Mouse (Mus musculus): ENCODE measurements around the gene Ulk4.

Gene Ulk4

DNA sequence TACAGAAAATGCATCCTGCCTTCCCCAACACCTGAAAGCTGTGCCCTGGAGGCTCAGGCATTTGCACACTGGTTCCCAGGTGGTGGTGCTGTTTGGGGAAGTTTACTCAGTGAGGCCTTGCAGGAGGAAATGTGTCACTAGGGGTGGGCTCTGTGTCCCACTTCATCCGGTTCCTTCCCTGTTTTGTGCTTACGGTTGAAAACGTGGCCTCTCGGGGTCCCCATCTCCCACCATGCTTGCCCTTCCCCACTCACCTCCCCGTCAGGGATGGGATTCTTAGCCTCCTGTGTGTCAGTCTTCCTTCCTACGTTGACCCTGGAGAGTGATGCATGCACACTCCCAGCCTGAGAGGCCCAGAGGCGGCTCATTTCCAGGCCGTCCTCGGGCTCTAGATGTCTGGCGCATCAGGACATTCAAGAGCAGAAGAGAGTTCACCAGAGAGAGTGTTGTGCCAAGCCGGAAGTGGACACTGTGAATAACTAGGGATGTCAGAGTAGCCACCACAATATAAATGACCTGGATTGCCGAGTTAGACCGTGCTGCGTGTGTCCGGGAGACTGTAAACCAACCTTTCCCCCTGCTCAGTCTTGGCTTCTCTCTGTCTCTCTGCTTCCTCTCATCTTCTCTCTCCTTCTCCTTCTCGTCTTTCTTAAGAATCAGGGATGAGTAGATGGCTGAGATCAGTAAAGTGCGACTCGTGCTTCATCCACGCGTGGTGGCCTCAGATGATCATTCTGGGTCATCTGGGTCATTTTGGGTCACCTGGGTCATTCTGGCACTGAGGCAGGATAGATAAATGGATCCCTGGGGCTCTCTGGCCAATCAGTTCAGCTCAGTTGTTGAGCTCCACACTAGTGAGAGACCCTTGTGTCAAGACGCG lies 24.3 kb upstream of the Ulk4 start:
- CTCF ChIA-PET, result interaction anchor here (0.7 to 1.5 kb wide), 4 partner anchors 11 to 53 kb away, joined by 3 to 9 read pairs (median 4); no protein-coding TSS in a partner anchor

DNA sequence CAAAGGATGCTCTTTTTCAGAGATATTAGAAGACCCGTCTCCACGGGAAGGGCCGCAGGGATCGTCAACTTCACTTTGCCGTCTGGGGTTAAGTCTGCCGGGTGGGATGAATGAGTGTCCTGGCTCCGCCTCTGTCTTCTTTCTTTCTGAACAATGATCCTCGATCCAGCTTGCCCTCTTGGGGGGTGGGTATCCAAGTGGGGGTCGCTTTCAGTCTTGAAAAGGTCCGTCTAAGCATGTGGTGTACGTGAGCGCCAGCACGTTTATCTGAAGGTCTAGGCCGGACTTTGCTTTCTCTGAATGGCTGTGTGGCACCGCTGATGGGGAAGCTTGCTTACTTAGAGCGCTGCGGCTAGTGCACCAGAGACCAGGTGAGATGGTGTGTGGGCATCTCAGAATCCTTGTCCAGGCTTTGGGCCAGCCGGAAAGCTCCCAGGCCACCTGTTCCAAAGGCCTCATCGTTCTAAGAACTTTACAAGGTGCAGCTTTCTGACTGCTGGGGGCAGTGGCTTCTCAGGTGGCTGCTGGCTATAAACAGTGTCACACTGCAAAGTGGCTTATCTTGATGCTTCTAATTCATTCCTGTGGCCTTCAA lies 23.1 kb upstream of the Ulk4 start:
- CTCF ChIA-PET, result interaction anchor here (0.6 to 1.5 kb wide), 4 partner anchors 32 to 413 kb away, joined by 3 to 10 read pairs (median 4); no protein-coding TSS in a partner anchor

DNA sequence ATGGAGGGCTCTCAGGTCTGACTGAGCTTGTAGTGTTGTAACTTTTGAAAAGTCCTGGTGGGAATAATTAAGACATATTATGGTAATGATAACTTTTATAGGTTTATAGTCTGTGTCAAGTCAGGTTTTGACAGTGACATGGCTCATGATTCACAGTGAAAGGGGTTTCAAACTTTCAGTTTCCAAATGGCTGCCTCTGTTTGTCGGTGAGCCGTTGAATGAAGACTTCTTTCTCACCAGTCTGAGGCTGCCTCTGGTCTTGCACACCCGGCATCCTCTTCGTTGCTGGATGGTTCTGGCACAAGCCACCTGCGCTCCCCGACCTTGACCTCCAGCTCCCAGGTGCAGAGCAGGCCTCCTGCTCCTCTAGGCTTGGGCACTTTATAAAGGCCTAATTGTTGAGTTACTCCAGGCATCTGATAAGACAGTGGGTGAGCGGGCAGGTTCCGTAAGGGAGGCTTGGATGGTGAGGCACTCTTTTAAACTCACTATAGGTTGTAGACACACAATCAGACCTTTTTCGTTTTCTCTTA lies 22.3 kb upstream of the Ulk4 start:
- CTCF ChIA-PET, result interaction anchor here (1.5 kb wide), 1 partner anchor 55 kb away, joined by 5 read pairs; no protein-coding TSS in a partner anchor

DNA sequence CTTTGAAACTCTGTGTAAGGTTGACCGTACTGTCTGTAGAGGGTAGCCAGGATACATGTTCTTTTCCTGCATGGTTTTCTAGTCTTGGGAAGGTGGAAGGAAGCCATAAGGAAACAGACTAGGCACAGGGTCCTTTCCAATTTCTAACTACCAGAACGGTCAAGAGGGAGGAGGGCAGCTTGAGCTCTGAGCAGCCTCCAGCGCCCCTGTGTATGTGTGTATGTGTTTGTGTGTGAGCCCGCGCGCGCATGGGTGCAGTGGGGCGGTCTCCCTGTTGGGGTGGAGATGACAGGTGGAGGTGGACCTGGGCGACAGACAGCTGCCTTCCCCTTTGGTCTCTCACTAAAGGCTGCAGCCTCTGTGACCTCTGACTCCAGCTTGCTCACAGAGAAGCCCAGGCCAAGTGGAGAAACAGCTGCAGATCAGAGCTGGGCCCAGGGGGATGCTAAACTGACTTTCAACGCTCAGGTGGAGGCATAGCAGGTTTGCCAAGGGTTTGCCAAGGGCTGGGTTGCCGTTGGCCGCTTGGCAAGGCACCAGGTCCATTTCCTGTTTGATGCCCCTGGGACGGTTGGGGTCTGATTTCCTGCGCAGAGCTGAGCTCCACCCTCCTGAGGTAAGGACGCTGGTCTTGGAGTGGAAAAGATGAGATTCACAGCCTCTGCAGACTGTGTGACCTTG lies 21.6 kb upstream of the Ulk4 start:
- CTCF ChIA-PET, result interaction anchor here (0.6 kb wide), 1 partner anchor 1315 kb away, joined by 5 read pairs; no protein-coding TSS in a partner anchor

DNA sequence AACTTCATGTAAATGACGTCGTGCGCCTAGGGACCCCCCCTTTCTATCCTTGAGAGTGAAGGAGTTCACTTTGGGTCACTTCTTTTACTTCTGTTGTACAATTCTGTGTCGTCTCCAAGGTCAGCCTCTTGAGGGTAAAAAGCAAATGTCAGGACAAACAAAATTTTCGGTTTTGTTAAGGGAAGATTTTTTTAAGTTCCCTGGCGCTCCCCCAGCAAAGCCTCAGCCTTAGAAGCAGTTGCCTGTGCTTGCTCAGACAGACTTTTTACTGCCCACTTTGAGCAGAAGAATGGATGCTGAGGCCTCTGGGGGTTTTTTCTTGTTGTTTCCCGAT lies 21.0 kb upstream of the Ulk4 start:
- CTCF ChIA-PET, result interaction anchor here (0.7 kb wide), 1 partner anchor 15 kb away, joined by 4 read pairs; no protein-coding TSS in a partner anchor

DNA sequence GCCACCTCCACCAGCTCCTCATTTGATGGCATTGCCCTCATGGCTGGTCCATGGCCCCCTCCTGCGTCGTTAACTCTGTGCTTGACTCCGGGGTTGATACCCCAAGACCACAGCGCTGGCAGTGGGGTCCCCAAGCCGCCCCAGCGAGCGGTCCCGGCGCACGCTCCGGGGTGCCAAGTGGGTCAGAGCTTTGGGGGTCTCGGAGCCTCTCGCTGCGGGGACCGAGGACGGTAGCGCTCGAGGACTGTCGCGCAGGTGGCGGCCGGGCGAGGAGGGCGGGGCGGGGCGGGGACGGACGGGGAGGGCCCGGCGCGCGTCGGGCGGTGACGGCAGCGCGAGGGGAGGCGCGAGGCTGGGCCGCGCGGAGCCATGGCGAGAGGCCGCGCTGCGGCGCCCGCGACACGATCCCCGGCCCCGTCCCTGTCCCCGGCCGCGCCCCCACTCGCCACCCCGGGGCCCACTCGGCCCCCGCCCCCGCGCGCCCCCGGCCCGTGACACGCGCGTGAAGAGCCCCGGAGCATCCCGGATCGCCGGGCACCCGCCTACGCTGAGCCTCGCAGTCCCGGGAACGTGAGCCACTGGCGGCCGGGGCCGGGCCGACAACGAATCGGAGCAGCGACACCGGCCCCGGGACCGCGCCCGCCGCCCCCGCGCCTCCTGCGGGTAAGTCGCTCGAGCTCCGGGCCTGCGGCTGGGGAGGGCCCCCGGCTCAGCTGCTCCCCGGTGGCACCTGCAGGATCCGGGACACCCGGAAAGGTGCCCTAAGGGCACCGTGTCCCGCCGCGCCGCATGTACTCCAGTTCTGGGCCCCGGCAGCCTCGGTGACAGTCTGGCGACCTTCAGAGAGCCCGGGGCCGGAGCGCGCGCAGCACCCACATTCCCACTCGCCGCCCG lies 20.4 kb upstream of the Ulk4 start, which contains the start of gene Trak1:
Gene Trak1 (plus strand): TSS at position 332 of the 894 bp plus-strand sequence.
- CTCF ChIA-PET, result interaction anchor here (0.6 to 0.8 kb wide), 4 partner anchors 11 to 58 kb away, joined by 3 to 4 read pairs (median 4); no protein-coding TSS in a partner anchor

DNA sequence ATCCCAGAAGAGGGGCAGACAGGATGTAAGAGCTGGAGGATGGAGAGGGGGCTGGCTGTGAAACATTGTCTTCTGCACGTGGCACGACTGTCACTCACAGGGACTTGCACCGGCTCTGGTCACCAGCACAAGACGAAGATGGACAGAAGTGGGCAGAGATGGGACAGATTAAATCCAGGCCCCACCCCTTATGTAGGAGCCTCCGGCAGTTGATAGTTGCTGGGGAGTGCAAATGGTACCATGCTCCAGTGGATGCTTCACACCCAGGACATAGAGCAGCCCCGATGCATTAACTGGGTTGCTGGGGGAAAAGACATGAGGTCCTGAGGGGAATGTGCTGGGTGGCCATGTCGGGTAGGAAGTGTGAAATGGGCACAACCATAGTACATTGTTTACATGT lies 18.2 kb upstream of the Ulk4 start:
- CTCF ChIA-PET, result no interaction called here

DNA sequence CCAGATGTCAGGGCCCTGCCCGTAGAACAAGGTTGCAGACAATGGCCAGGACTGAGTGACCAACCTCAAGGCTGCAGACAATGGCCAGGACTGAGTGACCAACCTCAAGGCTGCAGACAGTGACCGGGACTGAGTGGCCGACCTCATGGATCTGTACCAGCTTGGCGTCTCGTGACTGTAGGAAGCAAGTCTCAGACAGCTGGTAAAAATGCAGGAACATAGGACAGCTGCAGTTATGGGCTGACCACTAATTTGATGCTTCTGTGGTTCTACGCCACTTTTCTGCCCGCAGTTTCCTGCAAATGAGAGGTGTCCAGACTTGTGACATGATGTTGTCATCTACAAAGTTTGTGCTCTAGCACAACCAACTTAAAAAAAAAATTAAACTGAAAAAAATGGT lies 16.2 kb upstream of the Ulk4 start:
- CTCF ChIA-PET, result no interaction called here

DNA sequence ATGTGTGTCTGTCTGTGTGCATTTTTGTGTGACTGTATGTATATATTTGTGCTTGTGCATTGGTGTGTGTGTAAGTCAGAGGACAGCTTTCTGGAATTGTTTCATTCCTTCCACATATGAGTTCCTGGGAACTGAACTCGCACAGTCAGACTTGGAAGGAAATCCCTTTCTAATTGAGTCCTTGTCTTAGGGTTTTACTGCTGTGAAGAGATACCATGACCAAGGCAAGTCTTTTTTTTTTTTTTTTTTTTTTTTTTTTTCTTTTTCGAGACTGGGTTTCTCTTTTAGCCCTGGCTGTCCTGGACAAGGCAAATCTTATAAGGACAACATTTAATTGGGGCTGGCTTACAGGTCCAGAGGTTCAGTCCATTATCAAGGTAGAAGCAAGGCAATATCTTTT lies 14.3 kb upstream of the Ulk4 start:
- CTCF ChIA-PET, result interaction anchor here (0.5 kb wide), 1 partner anchor 12 kb away, joined by 4 read pairs; no protein-coding TSS in a partner anchor

DNA sequence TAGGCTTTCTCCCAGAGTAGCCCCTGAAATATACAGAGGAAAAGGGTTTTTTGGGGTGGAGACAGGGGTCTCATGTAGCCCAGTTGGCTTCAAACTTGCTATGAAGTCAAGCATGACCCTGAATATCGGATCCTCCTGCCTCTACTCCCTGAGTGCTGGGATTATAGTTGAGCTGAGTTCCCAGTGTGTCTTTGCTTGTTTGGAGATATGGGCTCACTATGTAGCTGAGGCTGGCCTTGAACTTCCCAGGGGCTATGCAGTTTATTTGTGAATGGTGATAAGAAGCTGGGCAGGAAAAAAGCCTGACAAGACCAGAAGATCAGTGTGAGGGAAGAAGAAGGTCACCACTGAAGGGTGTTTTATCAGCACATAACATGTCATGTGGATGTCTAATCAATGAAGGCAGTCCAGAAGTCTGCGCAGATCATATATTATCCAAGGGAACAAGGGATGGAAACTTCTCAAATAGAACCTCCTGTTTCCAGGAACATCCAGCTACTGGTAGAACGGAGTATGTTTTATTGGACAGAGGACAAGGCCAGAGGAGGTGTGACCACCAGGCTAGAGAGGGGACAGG lies 9.4 kb upstream of the Ulk4 start:
- CTCF ChIA-PET, result interaction anchor here (0.6 to 0.7 kb wide), 2 partner anchors 61 to 592 kb away, joined by 3 read pairs; no protein-coding TSS in a partner anchor

DNA sequence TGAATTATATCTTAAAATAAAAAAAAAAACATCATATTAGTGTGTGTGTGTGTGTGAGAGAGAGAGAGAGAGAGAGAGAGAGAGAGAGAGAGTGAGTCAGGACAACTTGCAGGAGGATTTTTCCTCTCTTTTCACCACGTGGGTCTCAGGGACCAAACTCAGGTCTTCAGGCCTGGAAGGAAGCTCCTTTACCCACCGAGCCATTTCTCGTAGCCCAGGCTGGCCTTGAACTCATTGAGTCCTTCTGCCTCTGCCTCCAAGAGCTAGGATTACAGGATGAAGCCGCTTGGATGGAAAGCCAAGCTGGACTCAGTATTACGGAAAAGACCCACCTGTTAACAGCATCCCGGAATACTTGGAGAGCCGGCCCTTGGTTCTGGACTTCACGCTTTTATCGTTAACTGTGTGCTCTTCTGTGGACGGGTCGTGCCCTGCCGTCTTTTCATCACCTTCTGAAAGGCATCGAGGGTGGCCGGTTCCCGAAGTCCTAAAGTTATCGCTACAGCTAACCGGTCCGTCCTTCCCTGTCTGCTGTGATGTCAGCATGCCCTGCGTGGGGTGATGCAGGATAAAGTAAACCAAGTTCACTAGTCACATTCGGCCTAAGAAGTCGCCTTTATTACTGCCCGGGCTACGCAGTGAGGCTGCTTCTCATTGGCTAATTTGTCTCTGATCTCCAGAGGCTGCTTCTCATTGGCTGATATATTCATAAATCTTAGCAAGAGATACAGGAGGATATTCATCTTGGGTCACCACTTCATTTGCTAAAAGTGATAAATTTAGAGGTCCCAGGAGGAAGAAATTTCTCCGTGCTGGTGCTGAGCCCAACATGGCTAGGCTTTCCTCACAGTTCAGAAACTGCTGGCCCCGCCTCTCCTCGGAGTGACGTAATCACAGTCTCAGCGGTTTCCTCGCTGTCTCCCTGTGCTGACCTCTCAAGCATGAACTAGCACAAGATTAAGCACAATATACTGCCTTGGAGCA lies 8.6 kb upstream of the Ulk4 start:
- CTCF ChIA-PET, result interaction anchor here (0.7 to 1.4 kb wide), 4 partner anchors 44 to 65 kb away, joined by 3 to 6 read pairs (median 3); no protein-coding TSS in a partner anchor

DNA sequence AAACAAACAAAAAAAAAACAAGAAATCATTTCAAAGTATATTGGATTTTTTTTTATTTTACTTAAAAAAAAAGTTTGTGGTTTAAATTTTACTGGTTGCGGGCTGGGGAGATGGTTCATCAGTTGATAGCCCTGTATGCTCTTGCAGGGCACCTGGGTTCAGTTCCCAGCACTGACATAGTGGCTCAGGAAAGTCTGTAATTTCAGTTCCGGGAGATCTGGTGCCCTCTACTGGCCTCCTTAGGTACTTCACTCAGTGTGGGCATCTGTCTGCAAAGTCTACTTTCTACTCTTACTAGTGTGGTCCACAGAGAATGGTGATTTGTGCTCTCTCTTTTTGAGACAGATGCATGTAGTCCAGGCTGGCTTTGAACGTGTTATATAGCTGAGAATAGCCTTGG lies 7.4 kb upstream of the Ulk4 start:
- CTCF ChIA-PET, result interaction anchor here (0.8 to 2.0 kb wide), 4 partner anchors 45 to 87 kb away, joined by 3 to 20 read pairs (median 5); no protein-coding TSS in a partner anchor

DNA sequence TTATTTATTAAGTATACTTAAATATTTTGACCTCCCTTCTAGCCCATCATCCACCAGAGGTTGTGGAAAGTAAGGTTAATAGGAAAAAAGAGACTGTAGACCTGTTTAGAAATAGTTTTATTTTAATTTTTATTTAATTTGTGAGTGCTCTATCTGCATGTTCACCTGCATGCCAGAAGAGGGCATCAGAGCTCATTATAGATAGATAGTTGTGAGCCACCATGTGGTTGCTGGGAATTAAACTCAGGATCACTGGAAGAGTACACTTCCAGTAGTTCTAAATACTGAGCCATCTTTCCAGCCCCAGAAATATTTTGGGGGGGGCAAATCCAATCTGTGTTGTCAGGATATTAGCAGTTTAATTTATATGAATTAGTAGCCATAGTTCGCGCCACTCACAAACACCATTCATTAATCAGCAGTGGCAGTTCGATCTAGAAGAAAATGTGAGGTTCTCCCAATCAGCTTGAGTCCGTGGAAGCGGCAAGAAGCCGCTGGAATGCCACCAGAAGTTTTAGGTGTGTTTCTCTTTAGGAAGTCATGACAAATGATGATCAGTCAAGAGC lies 6.7 kb upstream of the Ulk4 start:
- CTCF ChIA-PET, result interaction anchor here (1.0 to 2.0 kb wide), 4 partner anchors 14 to 88 kb away, joined by 4 to 20 read pairs (median 6); no protein-coding TSS in a partner anchor

DNA sequence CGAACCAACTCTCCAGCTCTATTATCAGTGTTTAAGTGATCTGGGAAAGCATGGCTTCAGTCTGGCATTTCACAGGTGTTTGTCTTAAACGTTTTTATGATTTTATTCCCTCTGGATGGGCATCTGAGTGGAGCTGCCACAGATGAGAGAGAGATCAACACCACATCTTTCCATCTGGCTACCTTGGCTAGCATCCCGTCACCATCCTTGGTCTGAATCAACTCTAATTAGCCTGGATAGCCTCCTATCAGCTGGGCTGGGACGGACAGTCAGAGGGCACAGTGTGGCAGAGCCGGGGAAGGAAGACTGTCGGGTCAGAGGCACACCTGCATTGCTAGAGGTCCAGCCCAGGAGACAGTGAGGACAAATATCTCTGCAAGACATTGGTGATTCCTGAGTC lies 4.9 kb upstream of the Ulk4 start:
- CTCF ChIA-PET, result interaction anchor here (0.9 kb wide), 1 partner anchor 66 kb away, joined by 3 read pairs; no protein-coding TSS in a partner anchor

DNA sequence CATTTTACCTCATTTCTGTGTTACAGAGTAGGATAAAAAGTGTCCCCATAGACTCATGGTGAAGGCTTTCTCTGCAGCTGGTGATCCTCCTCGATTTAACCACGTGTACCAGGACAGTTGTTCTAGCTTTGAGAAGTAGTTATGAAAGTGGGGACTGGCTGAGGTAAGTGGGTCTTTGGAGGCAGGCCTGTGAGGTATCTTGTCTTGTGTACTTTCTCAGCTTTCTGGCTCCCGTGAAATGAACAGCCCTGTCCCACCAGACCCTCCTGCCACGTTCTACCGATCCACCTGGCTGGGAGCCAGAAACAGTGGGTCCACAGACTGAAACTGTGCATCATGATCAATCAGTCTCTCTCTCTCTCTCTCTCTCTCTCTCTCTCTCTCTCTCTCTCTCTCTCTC lies 2.2 kb upstream of the Ulk4 start:
- CTCF ChIA-PET, result interaction anchor here (0.8 kb wide), 1 partner anchor 12 kb away, joined by 4 read pairs; no protein-coding TSS in a partner anchor

DNA sequence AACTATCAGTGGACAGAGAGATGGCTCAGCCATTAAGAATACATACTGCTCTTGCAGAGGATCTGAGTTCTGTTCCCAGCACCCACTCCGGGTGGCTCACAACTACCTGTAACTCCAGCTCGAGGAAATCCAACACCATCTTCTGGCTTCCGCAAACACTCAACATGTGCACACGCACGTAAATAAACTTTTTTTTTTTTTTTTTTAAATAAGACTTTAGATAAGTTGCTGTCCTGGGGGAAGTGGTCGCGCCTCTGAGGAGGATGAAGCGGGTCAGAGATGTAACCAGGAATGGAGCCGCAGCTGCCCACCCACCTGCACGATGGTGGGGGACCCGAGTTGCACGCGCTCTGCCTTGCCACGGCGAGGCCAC lies 266 bp downstream of the Ulk4 start:
- CTCF ChIA-PET, result interaction anchor here (0.7 kb wide), 1 partner anchor 110 kb away, joined by 9 read pairs; no protein-coding TSS in a partner anchor

DNA sequence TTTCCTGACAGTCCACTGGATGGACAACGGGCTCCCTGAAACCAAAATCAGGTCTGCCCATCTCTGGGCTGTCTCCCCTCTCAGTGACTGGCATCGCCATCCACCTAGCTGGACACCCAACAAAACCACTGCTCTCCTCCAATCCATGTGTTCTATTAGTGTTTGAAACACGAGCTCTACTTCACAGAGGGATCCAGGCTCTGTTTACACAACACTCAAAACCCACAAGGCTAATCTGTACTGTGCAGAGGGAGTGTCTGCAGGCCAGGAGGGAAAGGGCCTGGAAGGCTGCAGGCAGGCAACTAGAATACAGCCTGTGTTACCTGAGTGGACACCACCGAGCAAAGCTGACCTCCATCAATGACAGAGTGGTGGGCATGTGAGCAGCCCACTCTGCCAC lies 5.4 kb downstream of the Ulk4 start:
- CTCF ChIA-PET, result interaction anchor here (0.7 kb wide), 2 partner anchors 9 to 142 kb away, joined by 3 to 5 read pairs; no protein-coding TSS in a partner anchor

DNA sequence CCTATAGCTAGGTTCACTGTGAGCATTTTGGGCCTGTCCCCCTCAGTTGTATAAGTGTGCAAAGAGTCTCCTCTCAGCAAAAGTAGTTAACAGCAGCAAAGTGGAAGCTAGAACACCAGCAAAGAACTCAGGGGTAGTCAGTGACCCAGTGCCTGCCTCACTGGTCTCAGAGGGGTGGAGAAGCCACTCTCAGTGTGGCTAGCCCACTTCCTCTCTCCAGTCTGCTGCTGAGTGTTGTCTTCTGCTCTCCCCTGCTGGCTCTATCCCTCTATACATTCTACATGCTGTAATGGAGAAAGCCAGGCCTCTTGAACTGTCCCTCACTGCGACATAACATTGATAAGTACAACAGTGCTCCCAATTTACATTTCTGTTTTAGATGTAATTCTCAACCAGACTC lies 5.8 kb downstream of the Ulk4 start:
- CTCF ChIA-PET, result interaction anchor here (0.7 kb wide), 2 partner anchors 9 to 142 kb away, joined by 3 to 5 read pairs; no protein-coding TSS in a partner anchor
